Mouse (Mus musculus): ENCODE data around the gene Exo5.

The Exo5 gene

DNA sequence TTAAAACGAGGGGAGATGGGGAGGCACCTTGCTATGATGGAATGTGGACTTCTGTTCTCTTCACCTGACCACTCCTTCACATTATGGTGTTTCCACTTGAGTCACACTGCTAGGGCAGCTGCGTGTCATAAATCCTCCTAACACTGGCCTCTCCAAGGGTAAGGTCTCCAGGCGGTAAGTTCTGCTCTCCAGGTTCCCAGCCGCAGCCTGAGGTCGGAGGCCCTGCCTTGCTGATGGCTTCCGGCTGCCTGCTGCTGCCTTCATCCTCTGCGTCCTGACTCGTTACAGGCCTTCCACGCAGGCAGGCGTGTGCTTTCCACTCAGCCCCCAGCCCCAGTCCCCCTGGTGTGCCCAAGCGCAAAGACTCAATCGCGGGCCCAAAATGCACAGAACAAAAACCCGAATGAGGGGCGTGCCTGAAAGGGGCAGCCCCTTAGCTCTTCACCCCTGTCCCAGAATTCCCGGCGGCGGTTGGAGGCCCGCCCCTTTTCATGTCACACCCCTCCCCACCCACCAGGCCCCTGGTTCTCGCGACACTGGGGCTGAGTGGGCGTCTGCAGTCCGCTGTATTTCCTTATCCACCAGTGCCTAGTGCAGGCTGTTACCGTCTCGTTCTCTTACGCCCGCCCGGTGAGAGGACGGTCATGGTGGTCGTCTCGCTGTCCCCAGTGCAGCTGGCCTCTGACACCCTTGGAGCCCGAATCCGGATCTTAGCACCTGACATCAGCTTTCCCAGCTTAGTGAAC is at the start of gene Exo5:
TSS of gene Exo5 (minus strand) at position 464 of the 746 bp plus-strand sequence.
- DNase-seq = peak; percentile 96

GRCm38 (mm10) chr4:120971842-120972241 is 47.0 kb upstream of the Exo5 start:
- no peak for DNase-seq

GRCm38 (mm10) chr4:120969382-120970146 is 44.7 kb upstream of the Exo5 start:
- DNase-seq = peak; percentile 44

- DNase-seq = no peak
Observed at GRCm38 (mm10) chr4:120968486-120968885, 43.7 kb upstream of the Exo5 start.

- DNase-seq = no peak
Observed at GRCm38 (mm10) chr4:120955586-120955985, 30.8 kb upstream of the Exo5 start.

- DNase-seq = no peak
Observed at GRCm38 (mm10) chr4:120953667-120954066, 28.9 kb upstream of the Exo5 start.

DNA sequence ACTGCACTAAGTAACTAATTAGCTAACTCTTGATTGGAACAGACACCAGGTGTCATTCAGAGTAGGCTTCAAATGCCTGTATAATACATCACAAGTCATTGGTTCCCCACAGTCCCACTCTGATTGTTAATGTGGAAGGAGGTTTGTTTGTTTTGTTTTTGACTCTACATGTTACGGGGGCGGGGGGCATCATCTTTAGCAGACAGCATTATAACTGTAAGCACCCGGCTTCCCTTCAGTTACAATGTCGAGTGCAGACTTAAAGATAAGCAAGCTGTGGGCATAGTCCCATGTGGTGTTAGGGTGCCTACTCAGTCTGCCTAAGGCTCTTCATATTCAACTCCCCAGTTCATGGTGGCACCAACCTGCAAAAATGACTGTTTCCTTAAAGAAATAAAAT is 28.2 kb upstream of the Exo5 start:
- DNase-seq = no peak

DNA sequence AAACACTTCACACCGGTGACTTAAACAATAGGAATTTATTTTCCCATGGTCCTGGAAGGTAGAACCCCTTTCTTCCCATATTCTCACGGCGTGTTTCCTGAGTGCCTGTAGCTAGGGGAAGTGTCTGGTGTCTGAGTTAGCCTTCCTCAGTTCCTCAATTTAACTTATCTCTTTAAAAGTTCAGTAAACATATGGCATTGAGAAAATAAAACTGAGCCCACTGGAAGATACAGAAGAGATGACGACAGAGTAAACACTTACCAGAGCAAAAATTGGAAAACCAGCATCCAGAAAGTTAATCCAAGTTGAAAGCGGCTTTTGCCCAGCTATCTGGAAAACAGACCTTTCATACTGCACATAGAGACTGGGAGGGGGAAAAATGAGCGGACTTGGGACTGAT is 27.3 kb upstream of the Exo5 start:
- DNase-seq = peak; percentile 18

- DNase-seq = peak; percentile 95
Observed at GRCm38 (mm10) chr4:120951428-120951973, 26.7 kb upstream of the Exo5 start, which contains the start of gene Zfp69. Gene Zfp69 (minus strand): TSS chr4:120951699.

GRCm38 (mm10) chr4:120950763-120951427 is 26.1 kb upstream of the Exo5 start:
- peak; percentile 35 for DNase-seq

DNA sequence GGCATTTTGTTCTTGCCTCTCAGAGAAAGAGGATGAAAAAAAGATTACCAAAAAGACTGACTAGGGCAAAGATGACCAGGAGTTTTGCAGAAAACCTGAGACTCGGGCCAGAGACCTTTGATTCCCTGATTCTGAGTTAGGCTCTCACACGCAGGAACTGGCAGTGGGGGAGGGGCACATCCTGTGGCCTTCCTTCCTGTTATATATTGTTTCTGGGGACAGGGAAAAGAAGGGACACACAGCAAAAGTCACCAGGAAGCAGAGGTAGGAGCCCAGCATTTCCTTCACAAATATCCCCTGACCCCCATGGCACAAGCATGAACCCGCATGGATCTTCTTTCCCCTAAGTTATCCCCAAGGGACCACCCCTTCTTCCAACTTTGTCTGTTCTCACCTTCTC is 24.1 kb upstream of the Exo5 start:
- DNase-seq = peak; percentile 31

GRCm38 (mm10) chr4:120935006-120935405 is 10.2 kb upstream of the Exo5 start:
- no peak for DNase-seq

GRCm38 (mm10) chr4:120930736-120931135 is 5.9 kb upstream of the Exo5 start:
- DNase-seq = no peak

GRCm38 (mm10) chr4:120928686-120929085 is 3.9 kb upstream of the Exo5 start:
- DNase-seq = no peak

GRCm38 (mm10) chr4:120925386-120925785 is 569 bp upstream of the Exo5 start:
- peak; percentile 39 for DNase-seq

- no peak for DNase-seq
Observed at GRCm38 (mm10) chr4:120921461-120921860, 3.4 kb downstream of the Exo5 start.

DNA sequence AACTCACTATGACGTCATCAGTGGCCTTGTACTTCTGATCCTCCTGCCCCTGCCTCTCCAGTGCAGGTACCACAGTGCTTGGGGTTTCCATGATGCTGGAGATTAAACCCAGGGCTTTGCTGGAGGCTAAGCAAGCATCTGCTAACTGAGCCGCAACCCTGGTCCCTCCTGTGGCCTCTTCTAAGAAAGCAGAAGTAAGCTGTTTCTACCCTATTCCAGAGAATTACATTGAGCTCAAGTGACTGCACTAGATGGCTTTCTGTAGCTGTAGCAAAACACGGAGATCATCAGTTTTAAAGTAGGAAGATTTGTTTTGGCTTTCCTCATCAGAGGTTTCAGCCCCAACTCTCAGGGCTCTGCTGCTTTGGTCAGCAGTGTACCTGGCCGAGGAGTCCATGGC is 10.3 kb downstream of the Exo5 start:
- no peak for DNase-seq

DNA sequence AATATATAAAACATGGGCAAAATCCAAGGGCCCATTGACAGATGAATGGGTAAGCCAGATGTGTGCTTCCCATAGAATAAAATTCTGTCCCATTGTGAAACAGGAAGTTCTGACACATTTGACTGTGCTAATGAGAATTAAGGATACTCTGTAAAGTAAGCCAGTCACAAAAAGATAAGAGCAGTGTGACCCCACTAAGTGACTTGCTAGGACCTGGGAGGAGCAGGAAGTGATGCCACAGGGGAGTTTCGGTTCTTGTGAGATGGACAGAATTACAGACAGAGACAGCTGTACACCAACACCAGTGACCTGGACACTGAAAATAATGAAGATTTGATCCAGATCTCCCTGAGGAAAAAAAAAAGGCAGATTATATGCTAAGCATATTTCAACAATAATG is 11.0 kb downstream of the Exo5 start:
- DNase-seq = no peak

DNA sequence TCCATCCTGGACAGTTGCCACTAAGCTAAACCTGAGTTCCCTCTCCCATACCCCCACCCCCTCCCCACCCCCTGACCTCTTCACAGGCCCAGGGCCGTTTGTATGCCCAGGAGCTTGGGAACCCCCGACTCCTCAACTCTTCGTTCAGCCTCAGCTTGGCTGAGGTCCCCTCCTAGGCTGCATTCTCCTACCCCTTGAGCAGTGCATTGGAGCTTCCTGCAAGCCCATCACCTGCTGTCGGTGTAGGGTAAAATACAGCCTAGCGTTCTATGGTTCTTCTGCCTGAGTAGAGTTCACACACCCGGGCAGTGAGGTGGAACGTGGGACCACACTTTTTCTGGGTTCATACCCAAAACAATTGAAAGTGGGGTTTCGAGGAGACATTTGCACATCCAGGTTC is 11.4 kb downstream of the Exo5 start:
- no peak for DNase-seq

GRCm38 (mm10) chr4:120912866-120913265 is 12.0 kb downstream of the Exo5 start:
- no peak for DNase-seq

DNA sequence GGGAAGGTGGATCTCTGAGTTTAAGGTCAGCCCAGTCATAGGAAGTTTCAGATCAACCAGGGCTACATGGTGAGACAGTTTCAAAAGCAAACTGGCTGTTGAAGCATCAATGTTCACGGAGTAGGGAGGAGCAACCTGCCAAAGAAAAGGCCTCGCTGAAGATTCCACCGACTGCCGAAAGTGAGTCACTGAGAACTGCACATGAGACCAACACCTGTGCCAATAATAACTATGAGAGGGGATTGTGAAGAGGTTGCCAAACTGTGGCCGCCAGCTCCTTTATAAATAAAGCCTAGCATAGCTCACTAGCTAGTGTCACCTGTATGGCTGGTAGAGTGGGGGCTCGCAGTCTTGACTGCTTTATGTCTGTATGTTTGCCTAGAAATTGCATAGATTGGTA is 13.7 kb downstream of the Exo5 start:
- no peak for DNase-seq

GRCm38 (mm10) chr4:120909558-120910150 is 15.2 kb downstream of the Exo5 start:
- DNase-seq = peak; percentile 88

DNA sequence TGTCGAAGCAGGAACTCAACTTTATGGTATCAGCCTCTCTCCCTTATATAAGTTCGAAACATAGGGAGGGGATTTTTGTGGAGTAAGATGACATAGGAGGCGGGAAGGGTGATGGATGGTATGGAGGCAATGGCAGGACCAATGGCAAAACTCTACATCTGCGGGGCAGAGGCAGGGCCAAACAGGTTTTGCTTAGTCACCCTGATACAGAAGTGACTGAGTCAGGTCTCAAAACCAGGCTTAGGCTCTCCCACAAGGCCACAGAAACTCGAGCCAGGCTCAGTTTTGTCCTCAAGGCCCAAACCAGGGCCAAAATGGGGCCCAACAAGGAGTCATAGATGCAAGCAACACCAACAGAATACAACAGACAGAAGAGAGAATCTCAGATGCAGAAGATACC is 19.2 kb downstream of the Exo5 start:
- DNase-seq = no peak

Measured in embryo, embryonic 11 days (tissue).